Mouse (Mus musculus): ENCODE results near the gene Tcf20.

DNA sequence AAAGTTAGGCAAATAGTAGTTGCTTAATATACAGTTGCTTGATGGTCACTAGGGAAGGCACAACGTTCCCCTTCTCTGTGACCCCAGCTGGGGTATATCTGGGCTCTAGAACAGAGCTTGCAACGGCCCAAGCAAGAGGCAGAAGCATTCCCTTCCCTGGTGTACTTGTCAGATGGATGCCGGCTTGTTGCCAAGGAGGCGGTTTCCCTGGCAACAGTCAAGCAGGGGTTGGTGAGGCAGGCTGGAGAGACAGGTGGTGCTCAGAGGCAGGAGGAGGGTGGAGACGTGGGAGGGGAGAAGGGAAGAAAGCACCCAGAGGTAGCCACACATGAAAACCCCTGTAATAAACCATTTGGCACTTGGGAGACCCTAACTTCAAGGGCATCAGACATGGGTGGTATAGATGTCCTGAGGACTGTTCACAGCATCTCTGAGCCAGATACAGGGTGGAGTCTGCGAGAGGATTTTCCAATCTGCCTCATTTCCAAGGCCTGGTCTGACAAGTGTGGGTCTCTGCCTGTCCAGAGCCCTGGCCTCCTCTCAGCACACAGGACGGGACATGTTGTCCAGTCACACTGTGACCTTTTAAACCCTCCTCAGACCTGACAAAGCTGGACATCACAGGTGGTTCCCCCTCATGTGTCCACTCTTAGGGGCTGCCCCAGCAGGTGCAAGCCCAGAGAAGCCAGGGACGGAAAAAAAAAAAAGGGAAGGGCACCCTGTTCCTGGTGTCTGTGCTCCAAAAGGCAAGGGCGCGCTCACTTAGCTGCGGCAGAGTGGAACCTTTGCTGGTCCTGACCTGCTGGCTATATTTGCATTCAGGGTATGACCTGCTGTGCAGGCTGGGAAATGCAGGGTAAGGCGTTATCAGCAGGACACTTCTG lies 15.2 kb upstream of the Tcf20 start:
- TF ChIP-seq CTCF (IDR thresholded peaks at IDR 0.05; ENCODE audit: low read depth) (no peak), EP300 (IDR thresholded peaks at IDR 0.05; ENCODE audit: low read depth) (no peak)
